Mouse (Mus musculus) forebrain, embryonic 16.5 days (tissue): ENCODE results near the gene Mmp9. TPM values are rescaled to one million over a fixed set of nuclear protein-coding genes. Genes with fewer than 3 reads are reported as not detected.
A peak's percentile ranks its signal among the peaks of the same experiment; 100 is the strongest.

ENCODE experiments used
- ATAC-seq: fragments of 200-750 bp; cut with Nextera tagmentation; 2 replicates; pipeline ENCODE4 v1.8.0; 2017; ENCODE audit warnings: mild to moderate bottlenecking, moderate library complexity
- H3K27ac ChIP-seq: fragments of 300-500 bp; sonication (generic); 2 replicates; pipeline ENCODE4 v1.5.1; 2014; ENCODE audit warnings: low read length, control low read depth
- H3K27me3 ChIP-seq: fragments of 300-500 bp; sonication (generic); replicated peaks from 2 replicates; pipeline ENCODE4 v1.6.1; 2014; ENCODE audit warnings: low read length; ENCODE audit not compliant: control insufficient read depth, insufficient read depth
- H3K36me3 ChIP-seq: fragments of 300-500 bp; sonication (generic); 2 replicates; pipeline ENCODE4 v1.6.1; 2014; ENCODE audit not compliant: control insufficient read depth, insufficient read depth
- H3K4me1 ChIP-seq: fragments of 300-500 bp; sonication (generic); replicated peaks from 2 replicates; pipeline ENCODE4 v1.6.1; 2014; ENCODE audit warnings: low read length; ENCODE audit not compliant: control insufficient read depth, insufficient read depth
- H3K4me2 ChIP-seq: fragments of 300-500 bp; sonication (generic); 2 replicates; pipeline ENCODE4 v1.6.1; 2014; ENCODE audit warnings: mild to moderate bottlenecking, low read length, control low read depth
- H3K4me3 ChIP-seq: fragments of 300-500 bp; sonication (generic); replicated peaks from 2 replicates; pipeline ENCODE4 v1.5.1; 2014; ENCODE audit warnings: mild to moderate bottlenecking, low read length, control low read depth
- H3K9ac ChIP-seq: fragments of 300-500 bp; sonication (generic); replicated peaks from 2 replicates; pipeline ENCODE4 v1.6.1; 2014; ENCODE audit warnings: low read depth, low read length, control low read depth
- H3K9me3 ChIP-seq: fragments of 300-500 bp; sonication (generic); 2 replicates; pipeline ENCODE4 v1.6.1; 2016; ENCODE audit warnings: low read length; ENCODE audit not compliant: control insufficient read depth
- WGBS: fragments of 180-500 bp; shearing (Covaris S2); extraction: QIAGEN DNeasy Blood & Tissue Kit; methylation state at CpG from one replicate; pipeline ENCODE4 v1.1.7; 2014; 5-methylcytosine and 5-hydroxymethylcytosine counted together
- polyA plus RNA-seq: library from polyadenylated mRNA; unstranded; fragments of >200 nt; fragmentation: Nextera tagmentation; extraction: Ambion mirVana; gene quantifications from 2 replicates; pipeline ENCODE4 v1.2.1, GENCODE M21; 2015

Gene Mmp9
- polyA plus RNA-seq, 1 experiment from 2014 or later: 20.6 TPM

GRCm38 (mm10) chr2:164991111-164991510, 50.5 kb downstream of the Mmp9 start:
- no peaks in the 10 kb centered on the region for H3K36me3 ChIP-seq
- 80% methylated on average over 3 of the region's 3 CpGs for WGBS

DNA sequence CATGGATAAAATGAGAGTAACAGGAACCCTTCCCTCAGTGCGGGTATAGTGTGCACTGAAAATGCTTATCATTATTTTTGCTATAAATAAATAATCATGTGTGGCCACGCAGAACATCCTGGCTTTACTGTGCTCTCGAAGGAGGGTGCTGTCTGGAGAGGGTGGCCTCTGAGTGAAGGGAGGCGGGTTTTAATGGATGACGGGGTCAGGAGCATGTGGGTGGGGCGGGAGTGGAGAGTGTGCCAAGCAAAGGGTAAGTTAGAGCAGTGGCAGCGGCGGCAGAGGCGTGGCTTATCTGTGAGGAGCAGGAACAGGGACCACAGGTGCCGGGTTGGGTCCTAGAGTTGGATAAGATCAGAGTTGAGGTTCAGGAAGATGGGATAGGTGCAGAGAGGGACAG, 51.2 kb downstream of the Mmp9 start:
- Histone ChIP-seq H3K9me3 (no peaks in the 10 kb centered on the region), H3K27ac (no peak overlapping the region), H3K4me2 (no peak overlapping the region), H3K27me3 (no peaks in the 10 kb centered on the region), H3K9ac (no peak overlapping the region), H3K4me1 (no peaks in the 10 kb centered on the region), H3K4me3 (no peak overlapping the region), H3K36me3 (no peaks in the 10 kb centered on the region)
- WGBS: 47% methylated on average over 10 of the region's 10 CpGs
- no peak for ATAC-seq

More at GRCm38 (mm10) chr2:164991111-164991510, 50.5 kb downstream of the Mmp9 start:
- Histone ChIP-seq H3K9ac (no peak overlapping the region), H3K4me2 (no peak overlapping the region), H3K27me3 (no peaks in the 10 kb centered on the region), H3K9me3 (no peaks in the 10 kb centered on the region), H3K4me3 (no peak overlapping the region), H3K4me1 (no peaks in the 10 kb centered on the region), H3K27ac (no peak overlapping the region)
- no peak for ATAC-seq

- H3K9ac ChIP-seq: no peak overlapping the region
- H3K4me1 ChIP-seq: peaks cover 12% of the 10 kb centered on the region
- peaks cover 3% of the 10 kb centered on the region; the same call in 1 of the 2 replicates for H3K36me3 ChIP-seq
- no peaks in the 10 kb centered on the region for H3K9me3 ChIP-seq
- no peak overlapping the region for H3K27ac ChIP-seq
- 86% methylated on average over 11 of the region's 11 CpGs for WGBS
- ATAC-seq: no peak
- no peak overlapping the region for H3K4me3 ChIP-seq
- H3K27me3 ChIP-seq: peaks cover 6% of the 10 kb centered on the region
- no peak overlapping the region for H3K4me2 ChIP-seq
These were observed 53.6 kb downstream of the Mmp9 start for GRCm38 (mm10) chr2:164994156-164994555.

- no peak for ATAC-seq
- Histone ChIP-seq H3K4me3 (no peak overlapping the region), H3K9me3 (no peaks in the 10 kb centered on the region), H3K27me3 (peaks cover 6% of the 10 kb centered on the region), H3K4me2 (no peak overlapping the region), H3K4me1 (peaks cover 12% of the 10 kb centered on the region), H3K27ac (no peak overlapping the region), H3K9ac (no peak overlapping the region), H3K36me3 (peaks cover 4% of the 10 kb centered on the region)
- 55% methylated on average over 21 of the region's 21 CpGs for WGBS
These were observed 54.3 kb downstream of the Mmp9 start for GRCm38 (mm10) chr2:164994659-164995428.

GRCm38 (mm10) chr2:164995976-164996375, 55.4 kb downstream of the Mmp9 start:
- H3K27me3 ChIP-seq: peaks cover 6% of the 10 kb centered on the region
- no peak overlapping the region for H3K27ac ChIP-seq
- ATAC-seq: no peak
- H3K4me3 ChIP-seq: no peak overlapping the region
- H3K9ac ChIP-seq: no peak overlapping the region
- no peaks in the 10 kb centered on the region for H3K9me3 ChIP-seq
- peaks cover 12% of the 10 kb centered on the region for H3K4me1 ChIP-seq
- peaks cover 13% of the 10 kb centered on the region for H3K36me3 ChIP-seq
- no peak overlapping the region for H3K4me2 ChIP-seq
- WGBS: 63% methylated on average over 11 of the region's 11 CpGs

GRCm38 (mm10) chr2:164996848-164997720, 56.5 kb downstream of the Mmp9 start:
- WGBS: 12% methylated on average over 49 of the region's 49 CpGs
- ATAC-seq: no peak
- Histone ChIP-seq H3K36me3 (peaks cover 24% of the 10 kb centered on the region), H3K4me2 (peak overlapping the region; percentile 44), H3K4me1 (peaks cover 12% of the 10 kb centered on the region), H3K27ac (no peak overlapping the region), H3K9me3 (no peaks in the 10 kb centered on the region), H3K9ac (peak overlapping the region; percentile 40; the same call in 1 of the 2 replicates), H3K27me3 (peaks cover 6% of the 10 kb centered on the region), H3K4me3 (peak overlapping the region; percentile 31)

- Histone ChIP-seq H3K4me1 (peaks cover 12% of the 10 kb centered on the region), H3K4me2 (peak overlapping the region; percentile 44), H3K36me3 (peaks cover 32% of the 10 kb centered on the region), H3K27ac (no peak overlapping the region), H3K9me3 (no peaks in the 10 kb centered on the region), H3K4me3 (peak overlapping the region; percentile 31), H3K9ac (peak overlapping the region; percentile 40; the same call in 1 of the 2 replicates), H3K27me3 (peaks cover 6% of the 10 kb centered on the region)
- peak; percentile 4; the same call in 1 of the 2 replicates for ATAC-seq
- 3% methylated on average over 51 of the region's 52 CpGs for WGBS
These were observed 57.3 kb downstream of the Mmp9 start for GRCm38 (mm10) chr2:164997721-164998428.

DNA sequence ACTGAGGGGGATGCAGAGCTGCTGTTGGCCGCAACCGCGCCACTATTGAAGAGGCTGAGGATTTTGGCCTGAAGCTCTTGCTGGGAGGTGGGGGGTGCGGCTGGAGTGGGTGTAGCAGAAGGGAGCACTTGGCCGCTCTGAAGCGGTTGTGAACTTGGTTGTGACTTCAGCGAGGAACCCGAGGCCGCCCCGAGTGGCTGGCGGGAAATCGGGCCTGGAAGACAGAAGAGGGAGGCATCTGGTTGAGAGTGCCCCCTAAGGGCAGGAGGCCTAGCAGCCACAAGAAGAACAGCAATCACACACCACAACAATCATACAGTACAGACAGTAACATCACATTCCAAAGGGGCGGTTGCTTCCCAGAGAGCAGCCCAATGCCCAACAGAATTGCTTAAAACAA, 61.4 kb downstream of the Mmp9 start:
- Histone ChIP-seq H3K9me3 (no peaks in the 10 kb centered on the region), H3K27ac (no peak overlapping the region), H3K27me3 (peaks cover 6% of the 10 kb centered on the region), H3K36me3 (peaks cover 66% of the 10 kb centered on the region), H3K4me1 (peaks cover 12% of the 10 kb centered on the region), H3K4me3 (no peak overlapping the region), H3K9ac (no peak overlapping the region), H3K4me2 (no peak overlapping the region)
- 88% methylated on average over 13 of the region's 13 CpGs for WGBS
- no peak for ATAC-seq

DNA sequence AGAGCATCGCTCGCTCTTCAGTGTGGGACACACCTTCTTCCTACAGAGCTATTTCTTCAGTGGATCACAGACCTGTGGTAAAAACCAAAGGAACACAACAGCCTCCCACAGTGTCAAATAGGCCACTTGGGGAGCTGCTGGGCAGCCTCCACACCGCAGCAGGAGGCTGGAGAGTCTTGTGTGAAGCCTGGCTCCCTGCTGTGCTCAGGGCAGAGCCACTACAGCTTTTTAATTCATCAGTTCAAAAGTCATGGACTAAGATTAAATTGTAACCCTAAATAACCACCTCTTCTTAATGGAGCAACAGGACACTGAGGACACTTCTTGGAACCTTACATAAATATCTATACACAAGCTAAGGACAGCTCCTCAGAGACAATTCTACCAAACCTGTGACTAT, 62.5 kb downstream of the Mmp9 start:
- 75% methylated on average over 3 of the region's 3 CpGs for WGBS
- ATAC-seq: no peak

More for the DNA sequence above, 62.5 kb downstream of the Mmp9 start:
- H3K4me2 ChIP-seq: no peak overlapping the region
- H3K27me3 ChIP-seq: peaks cover 6% of the 10 kb centered on the region
- no peak overlapping the region for H3K27ac ChIP-seq
- peaks cover 2% of the 10 kb centered on the region for H3K4me1 ChIP-seq
- H3K36me3 ChIP-seq: peaks cover 75% of the 10 kb centered on the region
- no peak overlapping the region for H3K4me3 ChIP-seq
- H3K9me3 ChIP-seq: no peaks in the 10 kb centered on the region
- H3K9ac ChIP-seq: no peak overlapping the region
